Mouse (Mus musculus): ENCODE data around the gene Sgo2a.

DNA sequence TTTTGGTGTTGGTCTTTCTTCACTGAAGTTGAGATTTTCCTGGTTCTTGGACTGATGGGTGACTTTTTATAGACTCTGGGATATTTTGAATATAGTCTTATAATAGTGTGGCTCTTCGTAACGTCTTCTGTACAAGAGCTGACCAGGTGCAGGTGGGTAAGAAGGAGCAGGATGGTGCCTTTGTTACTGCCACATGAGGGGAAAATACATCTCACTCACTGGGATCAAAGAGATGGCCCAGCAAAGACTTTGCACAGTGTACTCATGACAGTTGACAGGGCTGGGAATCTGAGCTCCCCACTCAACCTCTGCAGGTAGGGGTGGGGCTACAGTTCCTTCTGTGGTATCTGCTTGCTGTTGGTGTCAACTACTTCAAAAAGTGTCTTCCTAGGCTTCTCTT, 78.5 kb downstream of the Sgo2a start:
- TF ChIP-seq CTCF (IDR thresholded peaks at IDR 0.05; ENCODE audit: low read depth, low read length): no peak
- TF ChIP-seq EP300 (IDR thresholded peaks at IDR 0.05; ENCODE audit: insufficient read depth, low read depth, low read length): no peak
- no peak for TF ChIP-seq POLR2A (IDR thresholded peaks at IDR 0.05; ENCODE audit: insufficient read depth, low read length)

Measured in ES-Bruce4 (cell line).